Mouse (Mus musculus) embryo, embryonic 10.5 days (tissue): Measurements from ENCODE around the gene Urm1.
"Not testable (repeated sequence)": the region's sequence is repeated elsewhere in the genome, so short reads cannot be mapped to it uniquely, and the experiment has no call there.

ENCODE experiments used
- DNase-seq: peaks from one replicate; pipeline ENCODE4 v3.0.0-alpha.2; 2015; ENCODE audit warnings: low spot score

The Urm1 gene

GRCm38 (mm10) chr2:29865125-29865524, 45.2 kb downstream of the Urm1 start:
- DNase-seq = no peak

- peak; percentile 95 for DNase-seq
Observed at GRCm38 (mm10) chr2:29868949-29869645, 49.2 kb downstream of the Urm1 start, which contains the start of gene Cercam. TSS of gene Cercam (plus strand) at chr2:29869164.

- peak; percentile 60 for DNase-seq
Observed at GRCm38 (mm10) chr2:29869646-29870451, 50.0 kb downstream of the Urm1 start.

GRCm38 (mm10) chr2:29872581-29873295, 52.9 kb downstream of the Urm1 start:
- no peak for DNase-seq

GRCm38 (mm10) chr2:29873801-29874200, 53.9 kb downstream of the Urm1 start:
- no peak for DNase-seq

- DNase-seq = no peak
Observed at GRCm38 (mm10) chr2:29878061-29878460, 58.2 kb downstream of the Urm1 start.

GRCm38 (mm10) chr2:29879191-29879590, 59.3 kb downstream of the Urm1 start:
- DNase-seq = no peak

GRCm38 (mm10) chr2:29879964-29880830, 60.3 kb downstream of the Urm1 start:
- DNase-seq = no peak

- not testable (repeated sequence) for DNase-seq
Observed at GRCm38 (mm10) chr2:29886659-29887292, 66.9 kb downstream of the Urm1 start.

GRCm38 (mm10) chr2:29889066-29889944, 69.4 kb downstream of the Urm1 start, which contains the start of gene Odf2:
TSS of gene Odf2 (plus strand) at chr2:29889221.
- DNase-seq = peak; percentile 100

- peak; percentile 92 for DNase-seq
Observed at GRCm38 (mm10) chr2:29889991-29890833, 70.3 kb downstream of the Urm1 start.

- DNase-seq = no peak
Observed at GRCm38 (mm10) chr2:29891773-29892172, 71.9 kb downstream of the Urm1 start.
